Mouse (Mus musculus): ENCODE measurements at regions not wholly inside any gene's neighbourhood (a gene's known extent, or its start where the extent isn't known, plus 50 kb on each side); places are given as distances from the start of the nearest gene placed in this dataset.

- H3K27me3 ChIP-seq = no peaks in the 10 kb centered on the region
- no peak overlapping the region for H3K4me3 ChIP-seq
- 70% methylated on average over 8 of the region's 8 CpGs for WGBS
- H3K4me1 ChIP-seq = no peaks in the 10 kb centered on the region
- H3K36me3 ChIP-seq = no peaks in the 10 kb centered on the region
- no peaks in the 10 kb centered on the region for H3K9me3 ChIP-seq
- H3K9ac ChIP-seq = no peak overlapping the region
- H3K27ac ChIP-seq = no peak overlapping the region
- H3K4me2 ChIP-seq = no peak overlapping the region
- ATAC-seq (ENCODE audit: insufficient number of reproducible peaks, low FRiP score, low TSS enrichment, low read depth) = no peak
Measured at GRCm38 (mm10) chr5:126544261-126544976, 697.2 kb upstream of the Tmem132c start.

DNA sequence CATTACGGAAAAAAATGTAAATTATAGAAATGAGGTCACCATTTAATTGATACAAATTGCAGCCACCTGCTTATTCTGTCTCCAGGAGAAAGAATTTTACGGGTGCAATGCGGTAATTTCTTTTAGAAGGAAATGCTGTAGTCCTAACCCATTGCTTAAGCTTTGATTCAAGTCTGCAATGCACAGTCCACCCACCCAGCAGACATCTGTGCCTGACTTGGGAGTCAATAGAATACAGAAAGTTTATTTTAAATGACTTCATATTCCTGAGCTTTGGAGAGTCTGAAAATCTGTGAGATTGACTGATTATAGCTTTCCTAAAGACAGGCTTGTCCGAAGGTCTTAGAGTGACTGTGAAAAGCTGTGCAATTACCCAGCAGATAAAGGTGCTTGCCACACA is 693.8 kb upstream of the Tmem132c start:
- ATAC-seq (ENCODE audit: insufficient number of reproducible peaks, low FRiP score, low TSS enrichment, low read depth) = no peak
- Histone ChIP-seq H3K4me1 (no peaks in the 10 kb centered on the region), H3K4me3 (no peak overlapping the region), H3K9me3 (no peaks in the 10 kb centered on the region), H3K27ac (no peak overlapping the region), H3K36me3 (no peaks in the 10 kb centered on the region), H3K27me3 (no peaks in the 10 kb centered on the region), H3K9ac (no peak overlapping the region), H3K4me2 (no peak overlapping the region)
- WGBS = 63% methylated on average over 4 of the region's 4 CpGs

DNA sequence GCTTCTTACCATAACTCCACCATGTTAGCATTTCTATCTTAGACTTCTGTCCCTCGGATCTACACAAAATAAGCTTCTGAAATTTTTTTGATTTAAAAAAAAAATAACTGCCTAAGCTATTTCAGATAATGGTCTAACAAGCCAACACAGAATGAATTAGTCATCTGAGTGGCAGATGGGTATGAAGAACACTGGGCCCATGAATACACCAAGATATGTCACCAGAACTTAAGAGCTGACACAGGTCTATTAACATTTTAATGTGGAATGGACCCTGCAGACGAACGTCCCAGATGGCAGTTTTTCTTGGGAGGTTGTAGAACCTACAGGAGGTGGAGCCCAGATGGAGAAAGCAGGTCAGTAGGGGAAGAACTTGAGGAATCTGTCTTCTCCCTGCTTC is 689.9 kb upstream of the Tmem132c start:
- Histone ChIP-seq H3K36me3 (no peaks in the 10 kb centered on the region), H3K9ac (no peak overlapping the region), H3K27ac (no peak overlapping the region), H3K9me3 (no peaks in the 10 kb centered on the region), H3K4me3 (no peak overlapping the region), H3K27me3 (no peaks in the 10 kb centered on the region), H3K4me1 (no peaks in the 10 kb centered on the region), H3K4me2 (no peak overlapping the region)
- no peak for ATAC-seq (ENCODE audit: insufficient number of reproducible peaks, low FRiP score, low TSS enrichment, low read depth)
- WGBS = 74% methylated on average over 3 of the region's 3 CpGs

DNA sequence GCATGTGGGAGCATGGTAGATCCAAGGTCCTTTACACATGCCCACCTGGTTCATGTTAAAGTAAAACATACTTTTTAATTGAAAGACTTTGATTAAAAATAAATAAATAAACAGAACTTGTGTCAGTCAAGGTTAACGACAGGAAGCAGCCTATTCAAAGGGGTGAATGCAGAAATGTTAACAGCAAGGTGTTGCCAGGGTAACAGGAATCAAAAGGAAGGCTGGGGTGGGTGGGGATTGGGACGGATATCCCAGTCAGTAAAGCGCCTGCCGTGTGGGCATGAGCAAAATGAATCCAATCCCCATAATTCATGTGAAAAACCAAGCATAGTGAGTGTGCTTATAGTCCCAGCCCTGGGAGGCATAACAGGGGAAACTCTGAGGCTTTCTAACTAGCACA is 682.6 kb upstream of the Tmem132c start:
- Histone ChIP-seq H3K9ac (no peak overlapping the region), H3K27me3 (no peaks in the 10 kb centered on the region), H3K4me1 (no peaks in the 10 kb centered on the region), H3K4me2 (no peak overlapping the region), H3K9me3 (no peaks in the 10 kb centered on the region), H3K36me3 (no peaks in the 10 kb centered on the region), H3K27ac (no peak overlapping the region), H3K4me3 (no peak overlapping the region)
- WGBS = 44% methylated on average over 4 of the region's 4 CpGs
- no peak for ATAC-seq (ENCODE audit: insufficient number of reproducible peaks, low FRiP score, low TSS enrichment, low read depth)

DNA sequence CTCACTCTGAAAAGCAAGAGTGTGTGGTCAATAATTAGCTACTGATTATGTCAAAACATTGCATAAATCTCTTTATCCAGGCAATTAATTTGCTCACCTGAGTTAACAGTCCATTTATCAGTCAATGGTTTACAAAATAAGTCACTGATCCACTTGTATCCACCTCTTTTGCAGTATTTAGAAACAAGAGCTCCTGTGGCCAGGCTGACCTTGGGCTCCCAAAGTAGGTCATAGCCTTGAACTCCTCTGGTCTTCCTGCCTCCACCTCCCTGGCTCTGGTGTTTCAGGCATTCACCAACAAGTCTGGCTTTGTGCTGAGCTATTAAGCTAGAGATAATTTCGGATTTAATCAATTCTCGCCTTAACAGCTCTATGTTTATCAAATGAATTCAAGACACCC is 675.8 kb upstream of the Tmem132c start:
- no peak overlapping the region for H3K4me3 ChIP-seq
- no peaks in the 10 kb centered on the region for H3K36me3 ChIP-seq
- no peak overlapping the region for H3K4me2 ChIP-seq
- no peak for ATAC-seq (ENCODE audit: insufficient number of reproducible peaks, low FRiP score, low TSS enrichment, low read depth)
- WGBS = 89% methylated on average over 2 of the region's 2 CpGs
- no peak overlapping the region for H3K27ac ChIP-seq
- no peaks in the 10 kb centered on the region for H3K9me3 ChIP-seq
- H3K4me1 ChIP-seq = no peaks in the 10 kb centered on the region
- no peaks in the 10 kb centered on the region for H3K27me3 ChIP-seq
- no peak overlapping the region for H3K9ac ChIP-seq

DNA sequence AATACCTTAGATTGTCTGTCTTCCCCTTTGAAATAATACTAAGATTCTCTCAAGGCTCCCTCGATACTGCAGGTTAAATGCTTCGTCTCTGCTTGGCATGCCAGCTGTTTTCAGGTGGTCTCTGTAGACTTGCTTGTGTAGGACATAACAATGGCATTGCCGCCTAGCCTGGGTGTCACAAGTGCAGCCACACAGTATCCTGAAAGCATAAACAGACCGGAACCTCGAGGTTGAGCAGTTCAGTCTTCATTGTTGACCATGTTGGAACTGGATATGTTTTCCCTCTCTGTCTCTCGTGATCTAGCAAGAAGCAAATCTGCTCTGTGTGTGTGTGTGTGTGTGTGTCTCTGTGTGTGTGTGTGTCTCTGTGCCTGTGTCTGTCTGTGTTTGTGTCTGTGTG is 675.4 kb upstream of the Tmem132c start:
- 80% methylated on average over 6 of the region's 6 CpGs for WGBS
- ATAC-seq (ENCODE audit: insufficient number of reproducible peaks, low FRiP score, low TSS enrichment, low read depth) = no peak
- H3K27me3 ChIP-seq = no peaks in the 10 kb centered on the region
- no peaks in the 10 kb centered on the region for H3K4me1 ChIP-seq
- H3K9me3 ChIP-seq = no peaks in the 10 kb centered on the region
- H3K4me3 ChIP-seq = no peak overlapping the region
- no peak overlapping the region for H3K4me2 ChIP-seq
- H3K36me3 ChIP-seq = no peaks in the 10 kb centered on the region
- no peak overlapping the region for H3K27ac ChIP-seq
- no peak overlapping the region for H3K9ac ChIP-seq

DNA sequence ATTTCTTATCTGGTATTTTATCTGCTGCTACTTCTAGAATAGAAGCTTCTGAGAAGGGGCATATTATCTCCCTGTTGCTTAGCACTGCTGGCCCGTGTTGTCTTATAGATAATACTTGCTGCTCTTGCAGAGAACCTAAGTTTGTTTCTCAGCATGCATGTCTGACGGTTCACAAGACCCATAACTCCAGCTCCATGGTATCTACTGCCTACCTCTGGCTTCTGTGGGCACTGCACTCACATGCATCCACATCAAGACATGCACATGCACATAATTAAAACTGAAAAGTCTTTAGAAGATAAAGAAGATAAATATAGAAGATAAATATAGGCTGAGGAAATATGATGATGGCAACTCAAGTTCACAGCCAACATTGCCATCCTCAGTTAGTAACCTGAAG is 667.8 kb upstream of the Tmem132c start:
- Histone ChIP-seq H3K27me3 (no peaks in the 10 kb centered on the region), H3K9me3 (no peaks in the 10 kb centered on the region), H3K4me1 (no peaks in the 10 kb centered on the region), H3K4me3 (no peak overlapping the region), H3K4me2 (no peak overlapping the region), H3K9ac (no peak overlapping the region), H3K36me3 (no peaks in the 10 kb centered on the region), H3K27ac (no peak overlapping the region)
- 69% methylated on average over 2 of the region's 2 CpGs for WGBS
- no peak for ATAC-seq (ENCODE audit: insufficient number of reproducible peaks, low FRiP score, low TSS enrichment, low read depth)

DNA sequence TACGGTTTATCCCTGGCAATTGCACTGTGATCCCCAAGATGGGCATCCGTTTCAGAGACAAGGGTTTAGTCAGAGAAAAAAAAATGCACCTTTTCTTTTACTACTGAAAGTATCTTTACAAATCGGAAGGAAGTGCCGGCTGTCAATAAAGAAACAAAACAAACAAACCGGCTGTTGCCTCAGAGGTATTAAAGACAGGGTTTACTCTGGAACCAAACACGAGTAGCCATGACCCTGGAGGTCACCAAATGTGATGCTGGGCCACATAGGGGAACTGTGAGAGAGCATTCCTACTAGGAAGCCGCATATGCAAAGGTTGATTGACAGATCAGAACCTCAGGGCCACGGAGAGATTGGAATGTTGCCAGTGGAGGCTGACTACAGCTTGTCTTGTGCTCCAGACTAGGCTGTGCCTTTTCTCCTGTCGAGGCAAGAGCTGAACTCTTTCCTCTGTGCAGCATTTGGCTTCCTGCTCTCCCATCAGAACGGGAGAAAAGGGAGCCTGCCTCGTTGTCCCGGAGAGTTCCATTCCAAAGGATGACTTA is 643.8 kb upstream of the Tmem132c start:
- Histone ChIP-seq H3K4me1 (no peaks in the 10 kb centered on the region), H3K27me3 (no peaks in the 10 kb centered on the region), H3K9me3 (no peaks in the 10 kb centered on the region), H3K27ac (no peak overlapping the region), H3K36me3 (no peaks in the 10 kb centered on the region), H3K4me3 (no peak overlapping the region), H3K9ac (no peak overlapping the region), H3K4me2 (no peak overlapping the region)
- WGBS = 65% methylated on average over 12 of the region's 12 CpGs
- no peak for ATAC-seq (ENCODE audit: insufficient number of reproducible peaks, low FRiP score, low TSS enrichment, low read depth)

DNA sequence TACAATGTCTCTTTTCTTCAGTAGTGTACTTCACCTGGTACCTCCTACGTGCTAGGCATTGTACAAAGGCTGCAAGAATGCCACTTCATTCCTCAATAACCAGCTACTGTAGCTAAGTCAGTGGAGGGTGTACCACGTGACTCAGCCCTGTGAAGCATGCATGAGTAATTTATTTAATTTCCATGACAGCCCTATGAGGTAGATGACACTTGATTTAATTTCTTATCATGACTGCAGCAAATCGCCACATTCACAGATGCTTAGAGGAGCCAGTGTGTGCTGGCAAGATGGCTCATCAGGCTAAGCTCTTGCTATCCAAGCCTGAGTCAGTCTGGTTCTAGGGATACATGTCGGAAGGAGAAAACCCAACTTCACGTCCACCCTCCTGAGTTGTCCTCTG is 642.0 kb upstream of the Tmem132c start:
- ATAC-seq (ENCODE audit: insufficient number of reproducible peaks, low FRiP score, low TSS enrichment, low read depth) = no peak
- H3K9ac ChIP-seq = no peak overlapping the region
- H3K27ac ChIP-seq = no peak overlapping the region
- H3K9me3 ChIP-seq = no peaks in the 10 kb centered on the region
- no peaks in the 10 kb centered on the region for H3K4me1 ChIP-seq
- H3K4me3 ChIP-seq = no peak overlapping the region
- no peaks in the 10 kb centered on the region for H3K36me3 ChIP-seq
- H3K4me2 ChIP-seq = no peak overlapping the region
- 82% methylated on average over 5 of the region's 5 CpGs for WGBS
- no peaks in the 10 kb centered on the region for H3K27me3 ChIP-seq

GRCm38 (mm10) chr5:126606756-126607155 is 634.9 kb upstream of the Tmem132c start:
- Histone ChIP-seq H3K9me3 (no peaks in the 10 kb centered on the region), H3K27me3 (no peaks in the 10 kb centered on the region), H3K4me2 (no peak overlapping the region), H3K27ac (no peak overlapping the region), H3K9ac (no peak overlapping the region), H3K36me3 (no peaks in the 10 kb centered on the region), H3K4me3 (no peak overlapping the region), H3K4me1 (no peaks in the 10 kb centered on the region)
- no peak for ATAC-seq (ENCODE audit: insufficient number of reproducible peaks, low FRiP score, low TSS enrichment, low read depth)
- 79% methylated on average over 5 of the region's 5 CpGs for WGBS

GRCm38 (mm10) chr5:126612571-126612970 is 629.0 kb upstream of the Tmem132c start:
- no peak for ATAC-seq (ENCODE audit: insufficient number of reproducible peaks, low FRiP score, low TSS enrichment, low read depth)
- 86% methylated on average over 4 of the region's 4 CpGs for WGBS
- Histone ChIP-seq H3K36me3 (no peaks in the 10 kb centered on the region), H3K4me2 (no peak overlapping the region), H3K4me1 (no peaks in the 10 kb centered on the region), H3K27me3 (no peaks in the 10 kb centered on the region), H3K4me3 (no peak overlapping the region), H3K27ac (no peak overlapping the region), H3K9me3 (no peaks in the 10 kb centered on the region), H3K9ac (no peak overlapping the region)

- WGBS = 74% methylated on average over 6 of the region's 6 CpGs
- no peak overlapping the region for H3K9ac ChIP-seq
- ATAC-seq (ENCODE audit: insufficient number of reproducible peaks, low FRiP score, low TSS enrichment, low read depth) = no peak
- no peaks in the 10 kb centered on the region for H3K36me3 ChIP-seq
- no peak overlapping the region for H3K4me2 ChIP-seq
- H3K27me3 ChIP-seq = no peaks in the 10 kb centered on the region
- H3K9me3 ChIP-seq = no peaks in the 10 kb centered on the region
- H3K4me3 ChIP-seq = no peak overlapping the region
- no peak overlapping the region for H3K27ac ChIP-seq
- no peaks in the 10 kb centered on the region for H3K4me1 ChIP-seq
Measured at GRCm38 (mm10) chr5:126622551-126622950, 619.1 kb upstream of the Tmem132c start.

DNA sequence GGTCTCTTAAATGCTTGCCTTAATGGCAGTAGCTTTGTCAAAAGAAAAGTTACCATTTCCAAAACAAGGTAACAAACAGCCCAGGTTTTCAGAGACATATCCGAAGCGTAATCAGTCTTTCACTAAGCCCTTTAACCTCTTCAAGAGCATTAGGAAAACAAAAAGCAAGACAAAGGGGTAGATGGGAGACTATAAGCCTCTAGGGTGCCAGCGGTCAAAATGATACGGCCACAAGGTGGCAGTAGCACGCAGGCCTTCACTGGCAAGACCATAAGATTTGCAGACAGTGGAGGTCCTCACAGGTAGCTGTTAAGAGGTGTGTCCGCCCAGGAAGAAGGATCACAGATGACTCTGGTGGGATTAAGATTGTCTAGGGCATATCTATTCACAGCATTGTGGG is 618.4 kb upstream of the Tmem132c start:
- Histone ChIP-seq H3K9me3 (no peaks in the 10 kb centered on the region), H3K4me1 (no peaks in the 10 kb centered on the region), H3K36me3 (no peaks in the 10 kb centered on the region), H3K4me3 (no peak overlapping the region), H3K27me3 (no peaks in the 10 kb centered on the region), H3K4me2 (no peak overlapping the region), H3K27ac (no peak overlapping the region), H3K9ac (no peak overlapping the region)
- no peak for ATAC-seq (ENCODE audit: insufficient number of reproducible peaks, low FRiP score, low TSS enrichment, low read depth)
- WGBS = 15% methylated on average over 6 of the region's 6 CpGs
